In the genomic region with DNA sequence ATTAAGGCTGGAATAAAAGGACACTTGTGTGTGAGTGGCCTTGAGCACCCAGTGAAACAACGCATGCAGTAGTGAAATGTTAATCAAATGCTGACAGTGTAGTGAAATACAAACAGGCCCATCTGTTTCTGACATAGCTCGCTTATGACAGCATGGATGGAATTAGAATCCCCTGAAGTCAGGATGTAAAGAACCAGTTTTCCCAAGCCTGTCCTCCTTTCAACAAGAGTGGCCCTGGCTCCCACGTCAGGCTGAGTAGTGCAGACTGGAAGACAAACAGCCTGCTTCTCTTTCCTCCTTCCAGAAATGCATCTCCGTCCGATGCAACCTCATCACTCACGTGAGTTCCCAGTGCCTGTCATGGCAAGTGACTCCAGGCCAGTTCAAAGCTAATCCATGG, we compare ENCODE assay signal across 23 mouse cellular contexts. TPM values are rescaled to one million over a fixed set of nuclear protein-coding genes. Genes with fewer than 3 reads are reported as not detected.
DNase-seq lines count a peak whose midpoint lies in the region; ATAC-seq and TF ChIP-seq lines count a peak whose summit lies in the region.
"Had no signal": no experiment of that assay in that cellular context is flagged by ENCODE, and none has a peak within 500 bp of the region (broad histone marks: within the 10 kb centered on the region; RNA-seq: fewer than 3 reads in every experiment).

No protein-coding gene starts in this region.

- no peak for TF ChIP-seq EP300 in stomach, postnatal 0 days (optimal IDR thresholded peaks at IDR 0.05)

- H3K27ac ChIP-seq in forebrain, embryonic 16.5 days (ENCODE audit: low read length) = no peak overlapping the region
- no peak overlapping the region for H3K27ac ChIP-seq in forebrain, embryonic 11.5 days (ENCODE audit: low read depth, low read length)
- H3K27ac ChIP-seq in heart, embryonic 14.5 days (replicated peaks in 1 of 2; ENCODE audit: control insufficient read depth in 1 of 2, insufficient read depth in 1 of 2, low read depth in 2 of 2, low read length in 2 of 2) = peak overlapping the region; percentile 30 to 73
- H3K27ac ChIP-seq in stomach, embryonic 14.5 days (ENCODE audit: low read length) = no peak overlapping the region
- H3K27ac ChIP-seq in stomach, postnatal 0 days (replicated peaks) = no peak overlapping the region
- H3K27ac ChIP-seq: hindbrain, embryonic 14.5 days; left cerebral cortex, adult 2 months; limb, embryonic 10.5 days; midbrain, embryonic 10.5 days; neural tube, embryonic 12.5 days had no signal

- no peak overlapping the region for H3K4me3 ChIP-seq in forebrain, embryonic 16.5 days (replicated peaks; ENCODE audit: low read length)
- no peak overlapping the region for H3K4me3 ChIP-seq in forebrain, embryonic 11.5 days (ENCODE audit: low read depth, low read length)
- H3K4me3 ChIP-seq in heart, embryonic 14.5 days (ENCODE audit: control insufficient read depth in 1 of 2, insufficient read depth in 1 of 2, low read depth in 1 of 2, low read length in 2 of 2) = no peak overlapping the region
- H3K4me3 ChIP-seq in stomach, embryonic 14.5 days (ENCODE audit: low read depth, low read length) = no peak overlapping the region
- H3K4me3 ChIP-seq in stomach, postnatal 0 days (ENCODE audit: low read depth, low read length) = no peak overlapping the region
- H3K4me3 ChIP-seq: left cerebral cortex, adult 2 months; limb, embryonic 10.5 days; midbrain, embryonic 10.5 days; neural tube, embryonic 12.5 days had no signal

- H3K36me3 ChIP-seq in forebrain, embryonic 16.5 days (ENCODE audit: control insufficient read depth, insufficient read depth) = no peaks in the 10 kb centered on the region
- no peaks in the 10 kb centered on the region for H3K36me3 ChIP-seq in forebrain, embryonic 11.5 days (ENCODE audit: control insufficient read depth, insufficient read depth, low read length)
- no peaks in the 10 kb centered on the region for H3K36me3 ChIP-seq in heart, embryonic 14.5 days (ENCODE audit: control insufficient read depth, insufficient read depth, low read length)
- H3K36me3 ChIP-seq in stomach, embryonic 14.5 days (ENCODE audit: control insufficient read depth, insufficient read depth, low read length) = no peaks in the 10 kb centered on the region
- H3K36me3 ChIP-seq in stomach, postnatal 0 days (ENCODE audit: control insufficient read depth, insufficient read depth, low read length) = no peaks in the 10 kb centered on the region
- H3K36me3 ChIP-seq: limb, embryonic 10.5 days; midbrain, embryonic 10.5 days; neural tube, embryonic 12.5 days had no signal

- no peak for DNase-seq in forebrain, embryonic 11.5 days (ENCODE audit: low spot score)
- DNase-seq in heart, postnatal 36 days = no peak
- no peak for DNase-seq in stomach, postnatal 0 days (ENCODE audit: low spot score)
- no peak for DNase-seq in kidney, postnatal 4 days
- DNase-seq: adrenal gland, postnatal 25 days; B cell, adult 2 months; cerebellum, adult 8-10 months; gastrocnemius, postnatal 36 days; kidney, adult 18-20 months; kidney, postnatal 10 days; lung, postnatal 10 days had no signal

- no peaks in the 10 kb centered on the region for H3K27me3 ChIP-seq in forebrain, embryonic 16.5 days (replicated peaks; ENCODE audit: control insufficient read depth, insufficient read depth, low read length)
- H3K27me3 ChIP-seq in forebrain, embryonic 11.5 days (ENCODE audit: control insufficient read depth, insufficient read depth, low read length) = no peaks in the 10 kb centered on the region
- no peaks in the 10 kb centered on the region for H3K27me3 ChIP-seq in heart, embryonic 14.5 days (ENCODE audit: control insufficient read depth, insufficient read depth, low read length)
- no peaks in the 10 kb centered on the region for H3K27me3 ChIP-seq in stomach, embryonic 14.5 days (ENCODE audit: control insufficient read depth, insufficient read depth, low read length)
- no peaks in the 10 kb centered on the region for H3K27me3 ChIP-seq in stomach, postnatal 0 days (ENCODE audit: control insufficient read depth, insufficient read depth, low read length)
- H3K27me3 ChIP-seq: neural tube, embryonic 12.5 days had no signal

- H3K9ac ChIP-seq in forebrain, embryonic 16.5 days (replicated peaks; ENCODE audit: low read depth, low read length) = no peak overlapping the region
- no peak overlapping the region for H3K9ac ChIP-seq in forebrain, embryonic 11.5 days (ENCODE audit: low read length)
- no peak overlapping the region for H3K9ac ChIP-seq in heart, embryonic 14.5 days (ENCODE audit: low read length)
- H3K9ac ChIP-seq in stomach, embryonic 14.5 days (replicated peaks; ENCODE audit: low read depth, low read length) = no peak overlapping the region
- no peak overlapping the region for H3K9ac ChIP-seq in stomach, postnatal 0 days (ENCODE audit: low read length)
- H3K9ac ChIP-seq: hindbrain, embryonic 14.5 days; neural tube, embryonic 12.5 days had no signal

- WGBS in forebrain, embryonic 16.5 days = 46% methylated on average over 6 of the region's 6 CpGs
- WGBS in forebrain, embryonic 11.5 days = 78% methylated on average over 6 of the region's 6 CpGs
- WGBS in heart, embryonic 14.5 days = 13% methylated on average over 6 of the region's 6 CpGs
- 31% methylated on average over 6 of the region's 6 CpGs for WGBS in stomach, embryonic 14.5 days
- 36% methylated on average over 6 of the region's 6 CpGs for WGBS in stomach, postnatal 0 days

- peak; percentile 49; the same call in 1 of the 2 replicates for ATAC-seq in forebrain, embryonic 16.5 days
- ATAC-seq in forebrain, embryonic 11.5 days (replicated peaks; ENCODE audit: low FRiP score) = no peak
- peak; percentile 52; the same call in 1 of the 2 replicates for ATAC-seq in heart, embryonic 14.5 days (ENCODE audit: insufficient number of reproducible peaks, insufficient read depth, low FRiP score, low read depth)
- peak; percentile 37; the same call in 1 of the 2 replicates for ATAC-seq in stomach, embryonic 14.5 days (ENCODE audit: insufficient number of reproducible peaks, insufficient read depth, low FRiP score, low read depth)
- ATAC-seq in stomach, postnatal 0 days (ENCODE audit: low FRiP score, low TSS enrichment) = no peak
- no peak for ATAC-seq in CD4-positive, CD25-positive, alpha-beta regulatory T cell, adult 4 months
- ATAC-seq: activated CD4-positive, CD25-positive, alpha-beta regulatory T cell, adult 4 months had no signal

- intact Hi-C loops in heart, postnatal 36 days (cut with DNase I) = no loop called here

- H3K4me2 ChIP-seq in forebrain, embryonic 16.5 days (ENCODE audit: low read length) = no peak overlapping the region
- no peak overlapping the region for H3K4me2 ChIP-seq in forebrain, embryonic 11.5 days (ENCODE audit: low read depth, low read length, severe bottlenecking)
- peak overlapping the region; percentile 32 for H3K4me2 ChIP-seq in heart, embryonic 14.5 days (ENCODE audit: low read length)
- H3K4me2 ChIP-seq in stomach, embryonic 14.5 days (replicated peaks; ENCODE audit: low read depth, low read length) = no peak overlapping the region
- H3K4me2 ChIP-seq in stomach, postnatal 0 days (replicated peaks; ENCODE audit: low read depth) = no peak overlapping the region
- H3K4me2 ChIP-seq: hindbrain, embryonic 14.5 days; liver, embryonic 11.5 days; neural tube, embryonic 12.5 days had no signal

- no peaks in the 10 kb centered on the region for H3K9me3 ChIP-seq in forebrain, embryonic 16.5 days (ENCODE audit: control insufficient read depth, low read length)
- no peaks in the 10 kb centered on the region for H3K9me3 ChIP-seq in forebrain, embryonic 11.5 days (ENCODE audit: control insufficient read depth, low read length)
- H3K9me3 ChIP-seq in heart, embryonic 14.5 days (ENCODE audit: control insufficient read depth, low read length) = no peaks in the 10 kb centered on the region
- no peaks in the 10 kb centered on the region for H3K9me3 ChIP-seq in stomach, embryonic 14.5 days (ENCODE audit: control insufficient read depth, low read depth, low read length)
- H3K9me3 ChIP-seq in stomach, postnatal 0 days (ENCODE audit: control insufficient read depth, low read length) = no peaks in the 10 kb centered on the region
- H3K9me3 ChIP-seq: limb, embryonic 10.5 days; midbrain, embryonic 10.5 days; neural tube, embryonic 12.5 days had no signal

- no peak for TF ChIP-seq CTCF in stomach, postnatal 0 days (IDR thresholded peaks at IDR 0.05; ENCODE audit: low read depth)

- H3K4me1 ChIP-seq in forebrain, embryonic 16.5 days (replicated peaks; ENCODE audit: control insufficient read depth, insufficient read depth, low read length) = 0 out of 2 replicates have a peak, but pooled peaks cover 4% of the 10 kb centered on the region
- H3K4me1 ChIP-seq in forebrain, embryonic 11.5 days (replicated peaks; ENCODE audit: control insufficient read depth, insufficient read depth, low read length) = no peaks in the 10 kb centered on the region
- peaks cover 10 to 19% of the 10 kb centered on the region in 2 experiments for H3K4me1 ChIP-seq in heart, embryonic 14.5 days (ENCODE audit: control insufficient read depth in 2 of 2, insufficient read depth in 2 of 2, low read length in 2 of 2)
- H3K4me1 ChIP-seq in stomach, embryonic 14.5 days (ENCODE audit: control insufficient read depth, insufficient read depth, low read length) = 0 out of 2 replicates have a peak, but pooled peaks cover 5% of the 10 kb centered on the region
- H3K4me1 ChIP-seq in stomach, postnatal 0 days (replicated peaks; ENCODE audit: control insufficient read depth, insufficient read depth) = no peaks in the 10 kb centered on the region
- H3K4me1 ChIP-seq: midbrain, embryonic 10.5 days; neural tube, embryonic 12.5 days had no signal

RNA-seq across cellular contexts. Expression of a gene that starts 42.2 kb away (rescaled TPM):
- 55.6 and 89.6 TPM in 2 replicates for polyA plus RNA-seq in forebrain, embryonic 16.5 days (2015; fragmentation: Nextera tagmentation; extraction: Ambion mirVana)
- 52.0 and 56.7 TPM in 2 replicates for polyA plus RNA-seq in forebrain, embryonic 11.5 days (2014; fragmentation: Nextera tagmentation; extraction: Ambion mirVana)
- polyA plus RNA-seq in heart, embryonic 14.5 days (2014; fragmentation: Nextera tagmentation; extraction: Ambion mirVana) = 121 and 144 TPM in 2 replicates
- total RNA-seq in heart, postnatal 36 days (2021) = 100 to 1,000 TPM in 1 of 2 experiments, 10 to 100 TPM in 1; 99.5 to 115 TPM
- 180 and 184 TPM in 2 replicates for polyA plus RNA-seq in stomach, embryonic 14.5 days (2014; fragmentation: Nextera tagmentation; extraction: Ambion mirVana)
- polyA plus RNA-seq in stomach, postnatal 0 days (2015; fragmentation: Nextera tagmentation; extraction: Ambion mirVana) = 58.0 and 61.1 TPM in 2 replicates
- polyA plus RNA-seq in CD4-positive, CD25-positive, alpha-beta regulatory T cell, adult 4 months (2017; shearing (Covaris generic)) = not detected
- total RNA-seq: monocyte, adult 5-6 weeks had no signal
- polyA plus RNA-seq: activated CD4-positive, CD25-positive, alpha-beta regulatory T cell, adult 4 months had no signal

Comparison
In these comparisons a context has a peak if more than half of its experiments do, and no peak if none do; other contexts are left out.
1. ATAC-seq: peak in forebrain, embryonic 16.5 days (single experiment), heart, embryonic 14.5 days (single experiment) and stomach, embryonic 14.5 days (single experiment); none in forebrain, embryonic 11.5 days (single experiment), stomach, postnatal 0 days (single experiment) and CD4-positive, CD25-positive, alpha-beta regulatory T cell, adult 4 months (single experiment).
2. H3K27ac ChIP-seq: peak in heart, embryonic 14.5 days (2 of 2); none in forebrain, embryonic 16.5 days (single experiment), forebrain, embryonic 11.5 days (single experiment), stomach, embryonic 14.5 days (single experiment) and stomach, postnatal 0 days (single experiment).
3. RNA of a gene that starts 42.2 kb away (polyA plus RNA-seq): 180 to 184 TPM in stomach, embryonic 14.5 days, 121 to 144 TPM in heart, embryonic 14.5 days, 58.0 to 61.1 TPM in stomach, postnatal 0 days, 52.0 to 56.7 TPM in forebrain, embryonic 11.5 days and 55.6 to 89.6 TPM in forebrain, embryonic 16.5 days; not detected in CD4-positive, CD25-positive, alpha-beta regulatory T cell, adult 4 months; every median in the first group is over 10 times any median in the second.